Mouse (Mus musculus) thymus, postnatal 0 days (tissue): Measurements from ENCODE around the gene Kcnd3. TPM values are rescaled to one million over a fixed set of nuclear protein-coding genes. Genes with fewer than 3 reads are reported as not detected.

ENCODE experiments used
- DNase-seq: peaks from one replicate; pipeline ENCODE4 v3.0.0-alpha.2; 2015; ENCODE audit warnings: low spot score
- polyA plus RNA-seq: library from polyadenylated mRNA; unstranded; fragments of >200 nt; fragmentation: Nextera tagmentation; extraction: Ambion mirVana; gene quantifications from 2 replicates; pipeline ENCODE4 v1.2.1, GENCODE M21; 2015

Kcnd3 gene
- polyA plus RNA-seq, 1 experiment from 2014 or later: 0.05 TPM

- no peak for DNase-seq
Measured at GRCm38 (mm10) chr3:105718746-105719145, 266.6 kb downstream of the Kcnd3 start.

GRCm38 (mm10) chr3:105719979-105720378, 267.8 kb downstream of the Kcnd3 start:
- no peak for DNase-seq

- no peak for DNase-seq
Measured at GRCm38 (mm10) chr3:105720514-105720913, 268.4 kb downstream of the Kcnd3 start.

GRCm38 (mm10) chr3:105721681-105722201, 269.6 kb downstream of the Kcnd3 start:
- no peak for DNase-seq

- no peak for DNase-seq
Measured at GRCm38 (mm10) chr3:105722510-105722909, 270.4 kb downstream of the Kcnd3 start.

Other genes starting within 250 kb of the Kcnd3 start
- gene Ddx20, start 235.2 kb downstream of the Kcnd3 start, polyA plus RNA-seq: 36.6 and 41.1 TPM in 2 replicates